Mouse (Mus musculus): ENCODE data around the gene Fmod. TPM values are rescaled to one million over a fixed set of nuclear protein-coding genes. Genes with fewer than 3 reads are reported as not detected.

Fmod gene
- total and polyA plus RNA-seq, 3 experiments = 9.3 to 14.5 (median 9.4) TPM

DNA sequence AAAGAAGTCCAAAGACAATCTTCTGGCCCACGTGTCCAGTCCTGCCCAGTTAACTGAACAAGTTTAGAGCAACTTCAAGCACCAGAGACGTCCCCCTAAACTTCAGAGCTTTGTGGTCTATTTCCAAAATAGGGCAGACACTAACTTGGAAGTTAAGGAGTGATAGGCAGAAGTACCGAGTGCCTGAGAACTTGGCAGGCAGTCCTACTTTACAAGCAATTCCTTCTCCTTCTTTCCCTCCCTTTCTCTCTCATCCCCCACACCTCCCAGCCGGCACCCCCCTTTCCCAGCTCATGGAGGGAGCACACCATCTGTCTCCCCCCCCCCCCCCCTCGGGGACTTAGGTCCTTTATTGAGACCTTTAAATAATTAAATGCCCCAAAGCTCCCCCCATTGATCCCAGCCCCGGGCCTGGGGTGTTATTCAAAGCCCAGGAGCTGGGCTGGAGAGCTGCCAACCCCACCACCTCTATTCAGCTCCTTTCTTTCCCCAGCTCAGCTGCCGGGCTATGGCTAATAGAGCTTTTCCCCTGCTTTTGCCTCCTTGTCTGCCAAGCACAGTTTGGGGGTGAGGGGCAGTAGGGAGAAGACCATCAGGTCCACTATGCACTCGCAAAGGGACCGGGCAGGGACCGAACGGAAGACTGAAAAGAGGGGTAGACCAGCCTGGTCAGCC, 25.5 kb downstream of the Fmod start:
- intact Hi-C loops (cut with DNase I) = loop anchor here (1.0 kb wide), 1 partner anchor 15 kb away; no protein-coding TSS in a partner anchor
- WGBS = 34% methylated on average over 11 of the region's 11 CpGs

GRCm38 (mm10) chr1:134063086-134063772, 26.2 kb downstream of the Fmod start:
- H3K27ac ChIP-seq = peak overlapping the region; percentile 98
- no peaks in the 10 kb centered on the region for H3K79me2 ChIP-seq (replicated peaks; ENCODE audit: control insufficient read depth, insufficient read depth, low read length)
- intact Hi-C loops (cut with DNase I) = loop anchor here (1.0 kb wide), 1 partner anchor 14 kb away; no protein-coding TSS in a partner anchor
- peaks cover 36% of the 10 kb centered on the region for H3K4me1 ChIP-seq (ENCODE audit: control insufficient read depth, insufficient read depth, low read length)
- DNase-seq = peak; percentile 80 to 83
- H3K9ac ChIP-seq (ENCODE audit: low read depth, low read length) = peak overlapping the region; percentile 53
- no peaks in the 10 kb centered on the region for H3K36me3 ChIP-seq (ENCODE audit: control insufficient read depth, insufficient read depth, low read length)
- TF ChIP-seq CTCF (IDR thresholded peaks at IDR 0.05) (no peak), EP300 (IDR thresholded peaks at IDR 0.05; ENCODE audit: insufficient read depth, low read depth, low read length) (0 out of 2 replicates have a peak, but pooled peaks have one; percentile 15)
- 11% methylated on average over 33 of the region's 33 CpGs for WGBS
- H3K4me3 ChIP-seq = peak overlapping the region; percentile 26
- no peaks in the 10 kb centered on the region for H3K27me3 ChIP-seq (ENCODE audit: control insufficient read depth, insufficient read depth, low read length)

More for the DNA sequence above, 25.5 kb downstream of the Fmod start:
- Histone ChIP-seq H3K27ac (peak overlapping the region; percentile 100), H3K4me3 (peak overlapping the region; percentile 26; the same call in 1 of the 2 replicates), H3K9ac (ENCODE audit: low read depth, low read length) (peak overlapping the region; percentile 53), H3K79me2 (replicated peaks; ENCODE audit: control insufficient read depth, insufficient read depth, low read length) (no peaks in the 10 kb centered on the region), H3K27me3 (ENCODE audit: control insufficient read depth, insufficient read depth, low read length) (no peaks in the 10 kb centered on the region), H3K36me3 (ENCODE audit: control insufficient read depth, insufficient read depth, low read length) (no peaks in the 10 kb centered on the region), H3K4me1 (ENCODE audit: control insufficient read depth, insufficient read depth, low read length) (peaks cover 36% of the 10 kb centered on the region)
- no peak for TF ChIP-seq CTCF (IDR thresholded peaks at IDR 0.05)
- no peak for TF ChIP-seq EP300 (IDR thresholded peaks at IDR 0.05; ENCODE audit: insufficient read depth, low read depth, low read length)
- no peak for TF ChIP-seq POLR2A (IDR thresholded peaks at IDR 0.05; ENCODE audit: insufficient read depth, low read depth, low read length)
- DNase-seq = no peak

DNA sequence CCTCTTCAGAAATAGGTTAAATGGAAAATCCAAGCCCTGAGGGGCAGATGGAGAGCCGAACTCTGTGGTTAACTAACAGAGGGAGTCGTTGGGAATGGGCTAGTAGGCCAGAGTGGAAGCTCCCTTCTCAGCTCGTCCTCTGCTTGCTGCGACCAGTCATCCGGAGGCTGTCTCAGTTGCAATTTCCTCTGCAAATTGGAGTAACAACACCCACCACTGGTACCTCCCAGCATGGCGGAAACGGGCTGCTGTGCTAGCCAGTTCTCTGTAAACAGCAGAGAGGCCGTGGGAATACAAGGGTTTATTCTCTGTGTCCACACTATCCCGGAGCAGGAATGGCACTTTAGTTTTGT, 26.7 kb downstream of the Fmod start:
- WGBS = 25% methylated on average over 9 of the region's 9 CpGs
- Histone ChIP-seq H3K4me3 (peak overlapping the region; percentile 26), H3K27ac (peak overlapping the region; percentile 98), H3K9ac (ENCODE audit: low read depth, low read length) (peak overlapping the region; percentile 53), H3K79me2 (replicated peaks; ENCODE audit: control insufficient read depth, insufficient read depth, low read length) (no peaks in the 10 kb centered on the region), H3K27me3 (ENCODE audit: control insufficient read depth, insufficient read depth, low read length) (no peaks in the 10 kb centered on the region), H3K36me3 (ENCODE audit: control insufficient read depth, insufficient read depth, low read length) (no peaks in the 10 kb centered on the region), H3K4me1 (ENCODE audit: control insufficient read depth, insufficient read depth, low read length) (peaks cover 36% of the 10 kb centered on the region)
- TF ChIP-seq CTCF (IDR thresholded peaks at IDR 0.05) (no peak), POLR2A (IDR thresholded peaks at IDR 0.05; ENCODE audit: insufficient read depth, low read depth, low read length) (peak; percentile 80)
- intact Hi-C loops (cut with DNase I) = loop anchor here (1.0 kb wide), 1 partner anchor 14 kb away; no protein-coding TSS in a partner anchor
- peak; percentile 69 to 75 for DNase-seq

GRCm38 (mm10) chr1:134064296-134064831, 27.3 kb downstream of the Fmod start:
- no peak for TF ChIP-seq POLR2A (IDR thresholded peaks at IDR 0.05; ENCODE audit: insufficient read depth, low read depth, low read length)
- TF ChIP-seq CTCF (IDR thresholded peaks at IDR 0.05) = no peak
- no peak for TF ChIP-seq EP300 (IDR thresholded peaks at IDR 0.05; ENCODE audit: insufficient read depth, low read depth, low read length)
- Histone ChIP-seq H3K27ac (peak overlapping the region; percentile 98), H3K79me2 (replicated peaks; ENCODE audit: control insufficient read depth, insufficient read depth, low read length) (no peaks in the 10 kb centered on the region), H3K4me1 (ENCODE audit: control insufficient read depth, insufficient read depth, low read length) (peaks cover 36% of the 10 kb centered on the region), H3K27me3 (ENCODE audit: control insufficient read depth, insufficient read depth, low read length) (no peaks in the 10 kb centered on the region), H3K4me3 (no peak overlapping the region), H3K36me3 (ENCODE audit: control insufficient read depth, insufficient read depth, low read length) (no peaks in the 10 kb centered on the region), H3K9ac (ENCODE audit: low read depth, low read length) (no peak overlapping the region)
- intact Hi-C loops (cut with DNase I) = no loop called here
- no peak for DNase-seq
- 92% methylated on average over 2 of the region's 2 CpGs for WGBS

DNA sequence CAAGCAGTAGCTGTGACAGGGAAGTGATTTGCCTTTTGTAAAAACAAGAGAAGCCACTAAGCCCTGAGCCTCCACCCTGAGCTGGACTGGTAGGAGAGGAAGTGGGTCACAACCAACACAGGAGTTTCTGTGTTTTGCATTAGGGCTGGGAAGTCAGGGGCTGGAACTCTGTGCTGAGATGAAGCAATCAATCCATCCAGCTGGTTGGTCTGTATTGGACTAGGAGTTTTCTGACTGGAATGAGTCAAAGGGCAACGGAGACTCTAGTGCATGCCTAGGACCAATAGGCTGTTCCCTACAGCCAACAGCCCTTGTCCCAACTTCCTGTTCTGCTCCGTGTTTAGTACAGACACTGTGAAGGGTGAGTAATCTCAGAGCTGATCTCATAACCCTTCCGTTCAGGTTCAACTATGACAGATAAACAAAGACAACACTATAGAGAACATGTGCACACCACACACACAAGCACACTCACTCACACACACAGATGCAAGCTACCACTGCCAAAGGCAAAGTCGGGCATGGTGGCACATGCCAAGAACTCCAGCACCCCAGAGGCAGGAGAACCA, 28.3 kb downstream of the Fmod start:
- peak; percentile 65 to 80 for DNase-seq
- Histone ChIP-seq H3K4me3 (no peak overlapping the region), H3K27me3 (ENCODE audit: control insufficient read depth, insufficient read depth, low read length) (no peaks in the 10 kb centered on the region), H3K27ac (peak overlapping the region; percentile 98), H3K9ac (ENCODE audit: low read depth, low read length) (no peak overlapping the region), H3K79me2 (replicated peaks; ENCODE audit: control insufficient read depth, insufficient read depth, low read length) (no peaks in the 10 kb centered on the region), H3K4me1 (ENCODE audit: control insufficient read depth, insufficient read depth, low read length) (peaks cover 32% of the 10 kb centered on the region), H3K36me3 (ENCODE audit: control insufficient read depth, insufficient read depth, low read length) (no peaks in the 10 kb centered on the region)
- peak; percentile 73; the same call in 1 of the 2 replicates for TF ChIP-seq EP300 (IDR thresholded peaks at IDR 0.05; ENCODE audit: insufficient read depth, low read depth, low read length)
- no peak for TF ChIP-seq CTCF (IDR thresholded peaks at IDR 0.05)
- peak; percentile 46; the same call in 1 of the 2 replicates for TF ChIP-seq POLR2A (IDR thresholded peaks at IDR 0.05; ENCODE audit: insufficient read depth, low read depth, low read length)
- intact Hi-C loops (cut with DNase I) = no loop called here
- 39% methylated on average over 4 of the region's 4 CpGs for WGBS

All from heart, adult 2 months (tissue).